Mouse (Mus musculus) erythroblast, embryonic 14.5 days (primary cell): ENCODE data around the gene Klhl29.

Source experiments
- GATA1 ChIP-seq: IDR thresholded peaks from 2 replicates; pipeline ENCODE4 v1.6.1; 2012; ENCODE audit warnings: low read length, inconsistent platforms, mixed read lengths
- TAL1 ChIP-seq: IDR thresholded peaks from 3 replicates; pipeline ENCODE4 v1.6.1; 2012; ENCODE audit warnings: low read length, inconsistent platforms, mixed read lengths

DNA sequence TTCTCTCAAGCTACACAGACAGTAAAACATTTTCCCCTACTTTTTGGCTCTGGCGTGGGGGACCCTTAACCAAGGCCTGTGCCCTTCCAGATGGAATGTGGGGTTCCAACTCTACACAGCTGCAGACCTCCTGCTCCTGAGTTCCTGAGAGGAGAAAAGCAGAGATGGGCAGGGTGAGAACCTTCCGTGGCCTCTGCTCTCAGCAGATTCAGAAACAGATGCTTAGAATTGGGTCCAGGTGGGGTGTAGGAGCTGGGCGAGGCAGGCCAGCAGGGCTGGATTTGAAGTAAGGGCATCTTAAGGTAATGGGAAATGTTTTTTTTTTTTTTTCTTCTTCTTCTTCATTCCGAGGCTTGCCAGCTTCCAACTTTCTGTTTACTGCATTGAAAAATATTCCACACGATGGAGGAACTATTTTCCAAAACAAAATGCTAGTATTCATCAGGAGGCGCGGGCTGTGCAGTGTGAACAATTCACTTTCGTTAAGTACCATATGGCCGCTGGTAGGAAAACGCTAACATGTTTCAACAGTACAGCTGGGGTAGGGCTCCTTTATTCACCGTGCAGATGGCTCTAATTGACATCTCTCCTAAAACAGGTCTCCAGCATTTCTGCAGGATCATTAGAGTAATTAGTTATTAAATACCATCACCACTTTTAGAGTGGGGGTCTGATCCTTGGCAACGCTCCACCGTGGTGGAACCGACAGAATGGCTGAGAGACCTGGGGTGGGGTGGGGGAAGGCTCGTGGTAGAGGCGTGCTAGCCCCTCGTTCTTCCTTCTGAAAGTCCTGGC, 135.8 kb downstream of the Klhl29 start:
- TF ChIP-seq GATA1 (no peak), TAL1 (no peak)
